Mouse (Mus musculus): ENCODE measurements at regions not wholly inside any gene's neighbourhood (a gene's known extent, or its start where the extent isn't known, plus 50 kb on each side); places are given as distances from the start of the nearest gene placed in this dataset.
A peak's percentile ranks its signal among the peaks of the same experiment; 100 is the strongest.

- DNase-seq (ENCODE audit: low spot score in 2 of 2), result no peak
Observed at GRCm38 (mm10) chr3:144378524-144379225, 173.7 kb upstream of the Lmo4 start.

GRCm38 (mm10) chr3:144377626-144378523 is 172.9 kb upstream of the Lmo4 start:
- DNase-seq (ENCODE audit: low spot score in 2 of 2), result no peak

GRCm38 (mm10) chr3:144376463-144377402 is 171.7 kb upstream of the Lmo4 start:
- no peak for DNase-seq (ENCODE audit: low spot score in 2 of 2)

GRCm38 (mm10) chr3:144375725-144376412 is 170.8 kb upstream of the Lmo4 start:
- no peak for DNase-seq (ENCODE audit: low spot score in 2 of 2)

- DNase-seq (ENCODE audit: low spot score in 2 of 2), result no peak
Observed at GRCm38 (mm10) chr3:144368300-144368699, 163.3 kb upstream of the Lmo4 start.

GRCm38 (mm10) chr3:144367766-144368116 is 162.7 kb upstream of the Lmo4 start:
- no peak for DNase-seq (ENCODE audit: low spot score in 2 of 2)

- DNase-seq (ENCODE audit: low spot score in 2 of 2), result no peak
Observed at GRCm38 (mm10) chr3:144366976-144367765, 162.2 kb upstream of the Lmo4 start.

GRCm38 (mm10) chr3:144365894-144366293 is 160.9 kb upstream of the Lmo4 start:
- no peak for DNase-seq (ENCODE audit: low spot score in 2 of 2)

- peak in 1 of 2 experiments; percentile 36 for DNase-seq (ENCODE audit: low spot score in 2 of 2)
Observed at GRCm38 (mm10) chr3:144362472-144362871, 157.5 kb upstream of the Lmo4 start.

GRCm38 (mm10) chr3:144361203-144361978 is 156.4 kb upstream of the Lmo4 start:
- DNase-seq (ENCODE audit: low spot score in 2 of 2), result no peak

- DNase-seq (ENCODE audit: low spot score in 2 of 2), result no peak
Observed at GRCm38 (mm10) chr3:144356948-144357295, 151.9 kb upstream of the Lmo4 start.

- no peak for DNase-seq (ENCODE audit: low spot score in 2 of 2)
Observed at GRCm38 (mm10) chr3:144356103-144356947, 151.3 kb upstream of the Lmo4 start.

GRCm38 (mm10) chr3:144352559-144352958 is 147.5 kb upstream of the Lmo4 start:
- no peak for DNase-seq (ENCODE audit: low spot score in 2 of 2)

GRCm38 (mm10) chr3:144348431-144348830 is 143.4 kb upstream of the Lmo4 start:
- no peak for DNase-seq (ENCODE audit: low spot score in 2 of 2)

- no peak for DNase-seq (ENCODE audit: low spot score in 2 of 2)
Observed at GRCm38 (mm10) chr3:144335237-144335636, 130.2 kb upstream of the Lmo4 start.

- no peak for DNase-seq (ENCODE audit: low spot score in 2 of 2)
Observed at GRCm38 (mm10) chr3:144334201-144334600, 129.2 kb upstream of the Lmo4 start.

GRCm38 (mm10) chr3:144332353-144332752 is 127.3 kb upstream of the Lmo4 start:
- no peak for DNase-seq (ENCODE audit: low spot score in 2 of 2)

- DNase-seq (ENCODE audit: low spot score in 2 of 2), result no peak
Observed at GRCm38 (mm10) chr3:144329117-144329516, 124.1 kb upstream of the Lmo4 start.

GRCm38 (mm10) chr3:144327235-144327760 is 122.3 kb upstream of the Lmo4 start:
- no peak for DNase-seq (ENCODE audit: low spot score in 2 of 2)
